Mouse (Mus musculus) megakaryocyte, embryonic 14.5 days (primary cell): Measurements from ENCODE around the gene Taco1.

Experiments
- FLI1 ChIP-seq: IDR thresholded peaks from 2 replicates; pipeline ENCODE4 v1.6.1; 2012; ENCODE audit warnings: low read length, inconsistent platforms, mixed read lengths
- GATA1 ChIP-seq: IDR thresholded peaks from 3 replicates; pipeline ENCODE4 v1.6.1; 2012; ENCODE audit warnings: mixed read lengths, low read length, inconsistent platforms, borderline replicate concordance

- TF ChIP-seq GATA1 (no peak), FLI1 (no peak)
These were observed 5.3 kb upstream of the Taco1 start for GRCm38 (mm10) chr11:106060549-106060948.
